Mouse (Mus musculus) heart, postnatal 0 days (tissue): ENCODE data around the gene Slc7a15.

Source experiments
- CTCF ChIP-seq: IDR thresholded peaks from 2 replicates; pipeline ENCODE4 v1.5.1; 2016; ENCODE audit warnings: antibody characterized with exemption, control low read depth, low read depth
- EP300 ChIP-seq: IDR thresholded peaks from 2 replicates; pipeline ENCODE4 v1.6.1; 2016; ENCODE audit warnings: antibody characterized with exemption, low read depth

DNA sequence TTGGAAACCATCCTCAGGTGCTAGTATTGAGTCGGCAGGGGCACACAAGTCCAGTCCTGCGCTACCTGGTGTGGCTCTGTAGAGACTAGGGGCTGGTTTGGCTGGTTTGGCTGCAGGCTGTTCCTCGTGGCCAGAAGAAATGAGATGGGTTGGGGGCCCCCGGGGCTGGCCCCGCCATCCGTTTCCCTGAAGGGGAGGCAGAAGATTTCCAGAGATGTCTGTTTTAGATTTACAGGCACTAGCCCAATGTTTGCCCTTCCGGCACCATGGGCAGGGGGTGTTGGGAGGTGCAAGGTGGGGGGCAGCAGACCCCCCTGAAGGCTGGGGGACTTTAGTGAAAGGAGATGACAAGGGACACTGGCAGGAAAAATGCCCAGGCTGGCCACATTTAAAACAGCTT is 3.3 kb downstream of the Slc7a15 start:
- TF ChIP-seq CTCF (no peak), EP300 (no peak)
